Mouse (Mus musculus): ENCODE results near the gene Mtmr14.

The Mtmr14 gene

DNA sequence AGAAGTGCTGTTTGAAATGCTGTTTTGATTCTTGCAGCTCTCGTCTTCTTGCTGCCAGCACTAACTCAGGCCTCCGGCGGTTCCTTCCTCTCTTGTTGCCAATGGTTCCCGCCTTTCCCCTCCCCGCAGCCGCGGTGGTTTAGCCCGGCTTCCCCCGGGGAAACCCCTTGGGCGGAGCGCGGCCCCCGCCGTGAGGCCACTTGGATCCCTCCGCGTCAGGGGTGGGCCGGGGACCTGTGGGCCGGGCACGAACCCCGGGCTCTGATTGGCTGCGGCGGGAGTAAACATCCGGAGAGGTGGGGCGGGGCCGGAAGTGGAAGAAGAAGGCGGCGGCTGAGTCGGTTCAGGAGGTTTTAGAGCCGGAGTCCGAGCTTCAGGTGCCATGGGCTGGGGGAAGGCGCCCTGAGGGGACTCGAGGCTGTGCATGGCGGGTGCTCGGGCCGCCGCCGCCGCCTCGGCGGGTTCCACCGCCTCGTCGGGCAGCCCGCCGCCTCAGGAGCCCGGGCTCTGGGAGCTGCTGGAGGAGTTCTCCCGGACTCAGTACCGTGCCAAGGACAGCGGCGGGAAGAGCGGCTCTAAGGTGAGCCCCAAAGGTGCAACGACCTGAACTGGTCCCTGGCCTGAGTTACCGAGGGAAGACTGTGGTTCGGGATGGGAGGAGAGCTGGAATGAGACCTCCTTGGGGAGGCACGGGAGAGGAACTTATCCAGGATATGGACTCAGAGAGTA, at the start of gene Mtmr14:
Gene Mtmr14, plus strand, starts transcription at position 302 of the 729 bp plus-strand sequence.
- peak; percentile 99 for DNase-seq (ENCODE audit: extremely low read depth, insufficient read length, low spot score)

DNA sequence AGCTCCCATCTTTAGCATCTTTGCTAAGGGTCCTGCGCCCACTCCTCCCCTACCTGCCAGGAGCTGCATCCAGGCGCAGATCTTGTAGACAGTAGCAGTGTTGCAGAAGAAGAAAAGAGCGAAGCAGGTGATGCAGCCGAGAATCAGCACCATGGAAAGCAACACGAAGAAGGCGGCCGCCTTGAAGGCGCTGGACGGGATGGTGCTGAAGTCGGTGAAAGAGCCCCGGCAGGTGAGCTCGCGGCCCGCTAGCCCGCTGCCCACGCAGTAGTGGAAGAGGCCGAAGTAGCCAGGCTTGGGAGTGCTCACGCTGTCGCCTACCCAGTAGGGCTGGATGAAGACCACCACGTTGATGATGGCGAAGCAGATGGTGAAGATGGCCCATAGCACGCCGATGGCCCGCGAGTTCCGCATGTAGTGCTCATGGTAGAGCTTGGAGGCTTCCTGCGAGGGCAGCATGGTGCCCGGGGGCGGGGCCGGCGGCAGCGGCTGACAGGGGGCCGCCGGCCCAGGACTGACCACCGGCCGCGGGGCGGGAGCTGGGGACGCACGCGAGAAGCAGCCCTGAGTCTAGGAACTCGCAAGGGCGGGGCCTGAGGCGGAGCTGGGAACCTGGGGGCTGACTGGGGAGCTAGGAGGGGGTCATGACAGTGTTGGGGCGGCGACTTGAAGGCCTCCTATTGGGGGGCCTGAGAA, 43.7 kb upstream of the Mtmr14 start:
- no peak for DNase-seq (ENCODE audit: extremely low read depth, insufficient read length, low spot score)

DNA sequence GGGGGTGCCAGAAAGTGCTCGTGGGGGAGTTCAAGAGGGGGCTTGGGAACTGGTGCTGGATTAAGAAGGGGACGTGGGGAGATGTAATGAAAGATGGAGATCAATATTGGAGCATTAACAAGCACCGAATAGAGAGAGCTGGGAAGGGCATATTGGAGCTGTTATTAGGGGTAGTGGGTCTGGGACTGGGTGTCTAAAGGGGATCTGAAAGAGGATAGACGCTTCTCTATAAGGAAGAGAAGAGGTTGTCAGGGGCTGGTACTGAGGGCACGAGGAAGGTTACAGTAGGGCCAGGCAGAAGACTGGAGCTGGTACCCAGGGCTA, 43.2 kb upstream of the Mtmr14 start:
- no peak for DNase-seq (ENCODE audit: extremely low read depth, insufficient read length, low spot score)

DNA sequence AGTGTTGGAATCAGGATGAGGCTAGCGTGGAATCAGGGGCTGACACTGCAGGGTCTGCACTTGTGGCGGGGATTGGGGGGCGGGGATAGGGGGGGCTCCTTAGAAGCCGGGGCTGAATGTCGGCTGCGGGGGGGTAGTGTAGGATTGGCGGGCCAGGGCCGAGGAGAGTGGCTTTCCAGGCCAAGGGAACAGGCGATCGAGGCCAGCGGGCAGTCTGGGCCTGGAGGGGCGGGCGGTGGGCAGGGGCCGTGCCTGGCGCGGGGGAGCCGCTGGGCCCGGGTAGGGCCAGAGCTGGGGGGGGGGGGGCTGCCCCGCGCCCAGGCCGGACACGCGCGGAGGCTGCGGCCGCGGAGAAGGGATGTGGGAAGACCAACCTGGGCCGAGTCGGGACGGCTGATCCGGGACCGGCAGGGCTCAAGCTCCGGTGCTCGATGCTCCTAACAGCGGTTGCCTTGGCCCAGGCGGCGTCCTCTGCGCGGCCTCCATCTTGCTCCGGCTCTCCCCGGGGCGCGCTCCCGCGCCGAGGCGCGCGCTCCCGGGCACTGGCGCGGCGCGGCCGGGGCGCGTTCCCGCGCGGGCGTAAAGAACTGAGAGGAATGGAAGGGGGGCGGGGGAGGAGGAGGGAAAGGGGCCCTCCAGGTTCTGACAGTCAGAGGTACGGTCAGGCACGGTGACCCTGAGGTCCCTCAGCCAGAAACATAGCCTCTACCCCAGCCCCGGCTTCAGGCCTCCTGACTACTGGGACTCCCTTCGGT, 42.6 kb upstream of the Mtmr14 start, which contains the start of gene Lhfpl4:
Gene Lhfpl4, minus strand, starts transcription at position 544 of the 755 bp plus-strand sequence.
- DNase-seq (ENCODE audit: extremely low read depth, insufficient read length, low spot score), result no peak

DNA sequence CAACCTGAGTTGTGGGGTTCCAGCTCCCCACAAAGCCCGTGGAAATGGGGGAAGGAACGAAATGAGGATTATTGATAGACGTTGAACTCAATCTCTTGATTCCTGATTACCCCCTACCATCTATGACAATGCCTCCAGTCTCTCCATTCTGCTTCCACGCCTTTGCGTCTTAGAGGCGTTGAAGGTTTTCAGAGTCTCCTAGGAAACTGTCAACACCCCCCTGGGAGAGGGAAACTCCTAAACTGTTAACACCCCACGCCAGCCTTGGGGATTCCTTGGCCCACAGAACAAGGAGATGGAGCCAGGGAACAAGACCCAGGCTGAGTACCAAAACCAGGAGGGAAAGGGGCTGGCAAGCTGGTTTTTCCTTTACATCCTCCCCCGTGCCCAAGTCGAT, 42.0 kb upstream of the Mtmr14 start:
- DNase-seq (ENCODE audit: extremely low read depth, insufficient read length, low spot score), result no peak

DNA sequence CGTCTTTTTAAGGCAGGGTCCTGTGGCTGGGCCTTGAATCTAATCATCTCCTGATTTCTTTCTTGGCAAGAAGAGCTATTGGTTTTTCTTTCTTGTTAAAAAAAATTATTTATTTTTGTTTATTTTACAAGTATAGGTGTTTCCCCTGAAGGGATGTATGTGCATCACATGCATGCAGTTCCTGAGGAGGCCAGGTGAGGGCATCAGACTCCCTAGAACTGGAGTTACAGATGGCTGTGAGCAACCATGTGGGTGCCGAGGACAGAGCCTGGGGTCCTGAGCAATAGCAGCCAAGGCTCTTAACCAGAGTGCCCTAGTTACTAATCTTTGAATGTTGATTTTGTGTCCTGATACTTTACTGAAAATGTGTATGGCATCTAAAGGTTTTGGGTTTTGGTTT, 21.4 kb upstream of the Mtmr14 start:
- no peak for DNase-seq (ENCODE audit: extremely low read depth, insufficient read length, low spot score)

DNA sequence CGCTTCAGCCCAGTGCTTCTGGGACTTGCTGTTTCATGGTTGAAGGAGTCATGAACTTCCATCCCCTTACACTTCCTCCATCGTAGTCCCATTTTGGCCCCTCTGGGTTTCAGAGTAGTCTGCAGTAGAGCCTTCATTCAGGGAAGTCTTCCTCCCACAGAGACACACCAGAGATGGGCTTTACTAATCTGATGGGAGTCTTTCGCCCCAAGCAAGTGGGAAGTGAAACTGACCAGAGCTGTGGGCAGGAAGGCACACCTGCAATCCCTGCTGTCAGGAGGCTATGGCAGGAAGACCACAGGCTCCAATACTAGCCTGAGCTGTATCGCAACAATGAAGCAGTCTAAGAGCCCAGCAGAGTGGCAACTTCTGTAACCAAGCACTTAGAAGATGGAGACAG, 11.8 kb upstream of the Mtmr14 start:
- no peak for DNase-seq (ENCODE audit: extremely low read depth, insufficient read length, low spot score)

DNA sequence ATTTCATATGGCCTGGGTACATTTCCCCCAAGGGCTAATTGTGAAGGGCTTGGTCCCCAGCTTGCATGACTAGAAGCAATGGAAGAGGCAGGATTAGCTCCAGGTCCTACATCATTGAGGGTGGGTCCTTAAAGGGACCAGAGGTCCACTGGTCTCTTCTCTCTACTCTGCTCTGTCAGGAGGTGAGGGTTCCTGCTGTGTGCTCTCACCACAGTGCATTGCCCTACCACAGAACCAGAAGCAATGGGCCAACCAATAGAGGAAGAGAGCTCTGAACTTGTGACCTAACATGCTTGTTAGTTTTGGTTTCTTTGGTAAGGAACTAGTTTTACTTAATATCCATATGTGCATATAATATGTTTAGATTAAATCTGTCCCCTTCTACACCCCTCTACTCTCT, 10.9 kb upstream of the Mtmr14 start:
- no peak for DNase-seq (ENCODE audit: extremely low read depth, insufficient read length, low spot score)

DNA sequence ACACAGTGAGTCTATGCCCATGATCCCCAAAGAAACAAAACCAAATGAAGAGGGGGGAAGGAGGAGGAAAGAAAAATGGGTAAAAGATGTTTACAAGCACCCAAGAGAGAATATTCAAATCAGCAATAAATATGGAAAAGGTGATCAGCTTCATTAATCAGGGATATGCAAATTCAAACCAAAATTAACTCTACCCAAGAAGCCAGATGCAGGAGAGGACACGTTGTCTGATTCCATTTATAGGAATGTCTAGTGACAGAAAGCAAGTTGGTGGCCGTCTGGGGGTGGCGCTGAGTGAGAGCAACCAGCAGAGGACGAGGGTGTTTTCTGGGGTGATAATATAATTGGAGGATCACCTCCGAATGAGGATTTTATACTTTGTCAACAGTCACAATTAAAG, 2.5 kb upstream of the Mtmr14 start:
- no peak for DNase-seq (ENCODE audit: extremely low read depth, insufficient read length, low spot score)

DNA sequence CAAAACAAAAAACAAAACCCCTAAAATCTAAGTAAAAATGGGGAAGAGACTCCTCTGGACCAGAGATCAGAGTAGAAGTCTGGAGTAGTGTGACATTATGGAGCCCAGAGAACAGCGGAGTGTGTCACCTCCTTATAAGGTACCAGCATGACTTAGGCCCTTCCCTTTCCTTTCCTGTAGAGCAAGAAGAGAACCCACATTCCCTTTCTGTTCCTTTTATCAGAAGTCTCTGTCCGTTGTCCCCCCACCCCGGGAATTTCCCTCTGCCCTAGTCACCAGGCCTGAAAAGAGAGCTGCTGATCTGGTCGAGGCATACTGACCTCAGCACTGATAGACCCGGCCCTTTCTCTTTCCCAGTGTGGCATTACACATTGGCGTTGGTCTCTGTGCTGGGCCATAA, 799 bp downstream of the Mtmr14 start:
- DNase-seq (ENCODE audit: extremely low read depth, insufficient read length, low spot score), result no peak

DNA sequence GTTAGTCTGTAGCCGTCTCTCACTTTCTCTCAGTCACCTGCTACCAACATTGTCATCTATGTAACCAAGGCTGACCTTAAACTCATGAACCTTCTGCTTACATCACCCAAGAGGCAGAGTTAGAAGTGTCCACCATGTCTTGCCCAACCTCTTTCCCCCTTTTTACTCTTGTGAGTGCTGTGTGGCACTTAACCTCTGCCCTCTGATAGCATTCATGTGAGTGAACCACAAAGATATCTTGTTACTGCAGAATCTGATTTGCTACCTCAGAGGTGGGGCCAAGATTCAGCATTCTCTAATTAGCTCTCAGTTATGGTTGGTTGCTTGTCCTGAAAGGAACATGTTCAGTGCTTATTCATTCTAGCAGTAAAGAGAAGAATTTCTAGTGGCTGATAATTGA, 5.1 kb downstream of the Mtmr14 start:
- no peak for DNase-seq (ENCODE audit: extremely low read depth, insufficient read length, low spot score)

DNA sequence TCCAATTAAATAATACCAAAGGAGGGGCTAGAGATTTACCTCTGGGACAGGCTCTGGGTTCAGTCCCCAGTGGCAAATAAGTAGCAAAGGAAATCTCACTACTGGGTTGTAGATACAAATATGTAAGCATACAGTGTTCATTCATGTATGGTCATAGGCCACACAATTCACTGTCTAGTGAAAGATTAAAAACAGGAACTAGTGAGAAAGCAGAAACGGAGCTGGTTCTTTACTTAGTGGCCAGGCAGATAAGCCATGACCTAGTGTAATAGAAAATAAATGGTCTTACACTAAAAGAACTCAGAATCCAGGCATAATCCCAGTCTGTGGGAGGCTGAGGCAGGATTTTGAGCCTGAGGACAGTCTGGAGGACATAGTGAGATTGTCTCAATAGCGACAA, 7.9 kb downstream of the Mtmr14 start:
- no peak for DNase-seq (ENCODE audit: extremely low read depth, insufficient read length, low spot score)

DNA sequence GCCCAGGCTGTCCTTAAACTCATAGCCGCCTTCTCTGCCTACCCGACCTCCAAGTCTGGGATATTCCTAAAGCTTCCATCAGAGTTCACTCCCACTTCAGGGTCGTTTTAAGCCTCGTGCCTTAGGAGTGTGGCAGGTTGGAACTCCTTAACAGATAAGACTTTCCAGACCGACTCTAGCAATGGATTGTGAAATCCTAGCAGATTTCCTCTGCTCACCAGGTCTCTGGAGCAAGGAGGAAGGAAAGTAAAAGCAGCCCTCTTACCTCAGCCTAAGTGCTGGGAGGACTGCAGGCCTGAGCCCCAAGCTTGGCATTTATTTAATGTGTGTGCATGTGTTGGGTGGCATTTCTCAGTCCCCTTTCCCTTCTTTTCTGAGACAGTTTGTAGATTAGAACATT, 13.1 kb downstream of the Mtmr14 start:
- no peak for DNase-seq (ENCODE audit: extremely low read depth, insufficient read length, low spot score)

DNA sequence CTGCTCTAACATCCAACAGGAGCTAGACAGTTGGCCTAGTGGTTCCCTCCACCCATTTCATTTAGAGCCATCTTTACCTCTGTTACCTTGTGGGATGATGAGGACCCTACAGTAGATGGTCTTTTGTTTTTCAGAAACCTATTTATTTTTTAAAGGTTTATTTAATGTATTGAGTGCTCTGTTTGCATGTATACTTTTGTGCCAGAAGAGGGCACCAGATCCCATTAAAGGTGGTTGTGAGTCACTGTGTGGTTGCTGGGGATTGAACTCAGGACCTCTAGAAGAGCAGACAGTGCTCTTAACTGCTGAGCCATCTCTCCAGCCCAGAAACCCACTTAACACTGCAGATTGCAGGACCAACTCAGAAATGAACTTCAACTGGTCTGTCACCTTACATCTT, 14.3 kb downstream of the Mtmr14 start:
- DNase-seq (ENCODE audit: extremely low read depth, insufficient read length, low spot score), result no peak

DNA sequence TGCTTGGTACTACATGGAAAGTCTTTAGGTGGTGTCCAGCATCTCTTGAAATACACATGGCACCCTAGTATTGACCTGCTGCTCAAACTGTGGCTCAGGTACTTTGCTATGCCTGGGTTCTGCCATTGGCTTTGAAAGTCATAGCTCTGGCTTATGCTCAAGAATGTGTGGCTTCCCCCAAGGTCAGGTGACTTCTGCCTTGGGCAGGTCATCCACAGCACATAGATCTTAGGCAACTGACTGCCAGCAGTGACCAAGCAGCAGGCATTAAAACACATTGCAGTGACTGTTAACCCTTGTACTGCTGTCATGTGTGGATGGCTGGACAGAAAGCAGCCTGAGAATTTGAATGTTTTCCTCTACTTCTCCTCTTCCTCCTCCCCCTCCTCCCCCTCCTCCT, 17.3 kb downstream of the Mtmr14 start:
- DNase-seq (ENCODE audit: extremely low read depth, insufficient read length, low spot score), result peak; percentile 44

DNA sequence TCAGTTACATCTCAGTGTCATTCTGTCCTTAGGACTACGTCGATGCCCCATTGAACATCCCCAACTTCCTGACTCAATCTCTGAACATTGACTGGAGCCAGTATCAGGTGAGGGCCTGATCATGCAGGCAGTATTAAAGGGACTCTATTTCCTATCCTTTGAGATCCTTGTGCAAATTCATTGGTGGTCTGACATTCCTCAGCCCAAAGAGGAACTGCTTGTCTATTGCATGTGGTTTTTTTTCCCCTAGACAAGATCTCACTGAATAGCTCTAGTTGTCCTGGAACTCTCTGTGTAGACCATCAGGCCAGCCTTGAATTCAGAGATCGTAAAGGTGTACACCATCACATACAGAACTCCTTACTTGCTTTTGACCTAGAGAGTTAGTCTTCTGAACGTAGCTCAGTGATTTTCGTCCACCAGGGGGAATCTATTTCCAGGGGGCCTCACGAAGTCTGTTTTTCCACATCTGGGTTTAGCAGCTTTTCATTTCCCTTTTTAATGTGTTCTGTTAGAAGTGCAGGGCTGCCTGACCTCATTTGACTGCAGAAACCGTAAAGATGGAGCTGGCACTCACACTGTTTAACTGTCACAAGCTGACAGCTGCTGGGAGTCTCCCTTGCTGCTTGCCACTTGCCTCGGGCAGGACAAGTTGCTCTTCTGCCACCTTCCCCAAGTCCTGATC, 23.7 kb downstream of the Mtmr14 start:
- DNase-seq (ENCODE audit: extremely low read depth, insufficient read length, low spot score), result no peak

DNA sequence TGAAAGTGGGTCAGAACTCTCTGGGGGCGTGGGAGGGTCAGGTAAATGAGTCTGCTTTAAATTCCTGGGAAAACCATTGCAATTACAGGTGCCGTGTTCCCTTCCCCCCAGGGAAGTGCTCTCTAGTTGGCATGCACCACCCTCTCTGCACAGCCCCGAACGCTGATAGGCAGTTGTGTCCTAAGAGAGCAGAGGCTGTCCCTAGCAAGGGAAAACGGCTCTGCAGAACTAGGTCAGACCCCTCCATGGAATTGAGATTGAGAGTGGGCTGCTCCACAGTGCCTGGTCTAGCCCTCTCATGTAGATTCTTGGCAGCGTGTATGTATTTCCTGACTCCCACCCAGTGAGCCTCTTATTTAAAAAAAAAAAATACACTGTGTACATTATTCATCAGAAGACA, 25.9 kb downstream of the Mtmr14 start:
- no peak for DNase-seq (ENCODE audit: extremely low read depth, insufficient read length, low spot score)

DNA sequence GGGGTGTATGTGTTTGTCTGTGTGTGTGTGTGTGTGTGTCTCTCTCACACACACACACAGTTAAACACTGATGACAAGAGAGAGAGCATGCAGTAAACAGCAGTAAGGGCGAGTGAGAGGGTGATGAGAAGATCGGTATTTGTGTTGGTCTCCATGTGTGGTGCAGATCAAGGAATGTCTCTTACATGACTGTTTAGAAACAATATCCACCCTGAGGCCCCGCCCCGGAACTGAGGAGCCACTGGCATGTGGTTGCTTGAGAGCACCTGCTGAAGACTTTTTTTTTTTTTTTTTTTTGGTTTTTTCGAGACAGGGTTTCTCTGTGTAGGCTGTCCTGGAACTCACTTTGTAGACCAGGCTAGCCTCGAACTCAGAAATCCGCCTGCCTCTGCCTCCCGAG, 26.8 kb downstream of the Mtmr14 start:
- DNase-seq (ENCODE audit: extremely low read depth, insufficient read length, low spot score), result no peak

DNA sequence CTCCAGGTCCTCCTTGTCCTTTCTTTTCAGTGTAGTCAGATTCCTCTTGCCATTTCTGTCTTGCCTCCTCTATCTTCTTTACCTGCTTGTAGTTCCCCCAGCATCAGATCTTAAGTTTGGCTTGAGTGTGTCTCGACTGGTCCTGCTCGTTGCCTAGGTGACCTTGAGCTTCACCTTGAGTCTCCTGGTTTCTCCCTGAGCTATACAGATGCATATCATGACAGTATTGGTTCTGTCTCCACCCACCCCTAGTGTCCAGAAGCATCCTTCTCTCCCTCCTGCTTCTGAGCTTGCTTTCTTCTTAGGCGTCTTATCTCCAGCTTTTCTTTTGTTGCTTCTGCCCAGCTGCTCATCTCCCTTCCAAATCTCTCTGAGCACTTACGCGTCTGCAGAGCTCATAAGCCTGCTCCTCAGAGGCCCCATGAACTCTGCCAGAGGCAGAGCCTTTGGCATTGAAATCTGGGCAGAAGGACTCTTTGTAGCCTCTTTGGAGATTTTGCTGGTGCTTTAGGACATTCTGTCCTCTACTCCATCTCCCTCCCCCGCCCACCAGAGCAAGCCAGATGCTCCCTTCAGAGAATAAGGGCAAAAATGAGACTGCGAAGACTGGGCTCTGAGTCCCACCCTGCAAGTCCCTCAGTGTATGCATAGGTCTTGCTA, 29.5 kb downstream of the Mtmr14 start:
- DNase-seq (ENCODE audit: extremely low read depth, insufficient read length, low spot score), result no peak

DNA sequence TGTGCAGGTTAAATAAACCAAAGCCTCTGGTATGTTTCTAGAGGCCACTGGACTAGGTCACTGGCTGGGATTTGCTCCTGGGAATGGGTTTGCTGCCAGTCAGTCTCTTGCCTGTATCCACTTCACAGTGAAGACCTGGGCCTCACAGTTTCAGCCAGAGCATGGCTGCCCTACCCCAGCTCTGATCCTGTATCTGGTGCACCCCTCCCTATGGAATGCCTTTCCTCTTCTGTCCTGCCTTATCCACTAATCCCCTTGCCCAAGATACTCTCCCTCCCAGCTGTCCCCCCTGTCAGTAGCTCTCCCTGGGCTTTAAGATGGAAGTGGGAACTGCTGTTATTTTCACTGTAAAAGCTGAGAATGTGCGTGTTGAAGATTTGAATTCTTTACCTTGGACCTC, 30.3 kb downstream of the Mtmr14 start:
- no peak for DNase-seq (ENCODE audit: extremely low read depth, insufficient read length, low spot score)

DNA sequence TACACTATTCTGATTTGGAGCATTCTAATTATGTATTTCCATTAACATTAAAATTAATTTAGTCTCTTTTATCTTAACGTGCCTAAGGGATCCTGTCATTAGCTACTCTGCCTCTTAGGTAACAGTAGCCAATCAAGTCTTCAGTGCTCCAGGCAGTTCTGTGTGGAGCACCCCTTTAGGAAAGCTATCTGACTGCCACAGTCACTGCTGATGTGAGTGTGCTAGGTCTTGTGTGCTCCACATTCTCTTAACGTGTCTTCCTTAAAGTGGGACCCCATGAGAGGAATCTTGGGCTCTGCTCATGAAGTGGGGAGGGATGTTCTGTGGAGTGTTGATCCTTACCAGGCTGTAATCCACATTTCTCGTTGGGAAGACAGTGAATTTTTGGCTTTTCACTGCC, 34.7 kb downstream of the Mtmr14 start:
- DNase-seq (ENCODE audit: extremely low read depth, insufficient read length, low spot score), result no peak
